Mouse (Mus musculus) lung, adult 2 months (tissue): ENCODE measurements at regions not wholly inside any gene's neighbourhood (a gene's known extent, or its start where the extent isn't known, plus 50 kb on each side); places are given as distances from the start of the nearest gene placed in this dataset.

Source experiments
- CTCF ChIP-seq: fragments of 200-500 bp; IDR thresholded peaks from 2 replicates; pipeline ENCODE4 v1.5.1; 2011; ENCODE audit warnings: mild to moderate bottlenecking, low read length, control low read depth; ENCODE audit not compliant: insufficient read depth
- POLR2A ChIP-seq: fragments of 200-500 bp; IDR thresholded peaks from 2 replicates; pipeline ENCODE4 v1.6.1; 2011; ENCODE audit warnings: low read depth, mild to moderate bottlenecking, control low read depth, low read length, borderline replicate concordance; ENCODE audit errors: extremely low read depth

- TF ChIP-seq CTCF (no peak), POLR2A (no peak)
Measured at GRCm38 (mm10) chr12:16457419-16457818, 153.3 kb downstream of the Lpin1 start.
